Mouse (Mus musculus): Measurements from ENCODE around the gene Ctla2a. TPM values are rescaled to one million over a fixed set of nuclear protein-coding genes. Genes with fewer than 3 reads are reported as not detected.

Gene Ctla2a
- polyA plus RNA-seq, 1 experiment from 2014 or later: 94.8 TPM

DNA sequence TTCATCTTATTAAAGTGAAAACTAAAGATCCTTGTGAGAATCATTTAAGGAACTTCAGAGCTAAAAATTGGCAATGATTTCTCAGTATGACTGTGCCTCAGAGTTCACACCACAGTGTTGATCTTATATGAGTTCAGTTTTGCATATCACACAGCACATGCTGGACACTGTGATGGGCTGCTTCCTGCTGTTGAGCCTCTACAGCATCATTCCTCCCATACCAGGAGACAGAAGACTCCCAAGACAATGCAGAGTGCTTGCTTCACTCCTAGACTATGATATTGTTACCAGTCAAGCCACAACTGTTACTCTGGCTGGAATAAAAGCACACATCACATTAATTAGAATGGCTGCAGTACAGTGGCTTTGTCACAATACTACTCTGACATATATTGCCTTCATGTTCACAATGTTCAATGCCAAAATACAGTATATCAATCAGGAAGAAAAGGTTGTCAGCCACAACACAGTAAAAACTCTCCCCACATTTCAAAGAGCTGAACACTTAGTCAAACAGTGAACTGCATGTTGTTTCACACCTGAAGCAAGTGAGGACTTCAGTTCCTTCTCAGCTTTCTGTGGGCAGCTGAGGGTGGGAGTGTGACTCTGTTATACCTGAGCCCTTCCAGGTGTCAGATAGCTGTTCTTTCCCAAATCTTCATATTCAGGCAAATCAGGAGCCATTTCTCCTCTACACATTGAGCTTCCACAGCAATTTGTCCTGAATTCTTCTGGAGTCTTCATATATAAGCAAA lies 40.8 kb downstream of the Ctla2a start:
- no peaks in the 10 kb centered on the region for H3K4me1 ChIP-seq (replicated peaks; ENCODE audit: control insufficient read depth, insufficient read depth, low read length)
- no peaks in the 10 kb centered on the region for H3K36me3 ChIP-seq (ENCODE audit: control insufficient read depth, insufficient read depth, low read length)
- no peak overlapping the region for H3K9ac ChIP-seq (ENCODE audit: low read length)
- no peak overlapping the region for H3K4me3 ChIP-seq (ENCODE audit: low read length)
- no peaks in the 10 kb centered on the region for H3K27me3 ChIP-seq (ENCODE audit: control insufficient read depth, insufficient read depth, low read depth, low read length)
- no peak for ATAC-seq (ENCODE audit: low read depth)
- H3K9me3 ChIP-seq (ENCODE audit: control insufficient read depth, low read length): no peaks in the 10 kb centered on the region; the same call in 1 of the 2 replicates
- no peak overlapping the region for H3K4me2 ChIP-seq (ENCODE audit: low read depth, low read length)
- no peak overlapping the region for H3K27ac ChIP-seq (ENCODE audit: low read length)

DNA sequence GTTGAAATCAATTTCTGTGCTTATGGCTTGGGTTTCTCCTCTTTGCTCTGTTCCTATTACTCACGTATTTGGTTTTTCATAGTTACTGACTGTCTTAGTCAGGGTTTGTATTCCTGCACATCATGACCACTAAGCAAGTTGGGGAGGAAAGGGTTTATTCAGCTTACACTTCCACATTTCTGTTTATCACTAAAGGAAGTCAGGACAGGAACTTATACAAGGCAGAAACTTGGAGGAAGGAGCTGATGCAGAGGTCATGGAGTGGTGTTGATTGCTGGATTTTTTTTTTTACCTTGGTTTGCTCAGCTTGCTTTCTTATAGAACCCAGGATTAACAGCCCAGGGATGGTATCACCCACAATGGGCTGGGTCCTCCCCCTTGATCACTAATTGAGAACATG lies 44.1 kb downstream of the Ctla2a start:
- 85% methylated on average over 1 of the region's 1 CpGs for WGBS
- no peaks in the 10 kb centered on the region for H3K36me3 ChIP-seq (ENCODE audit: control insufficient read depth, insufficient read depth, low read length)
- no peaks in the 10 kb centered on the region for H3K4me1 ChIP-seq (replicated peaks; ENCODE audit: control insufficient read depth, insufficient read depth, low read length)
- H3K4me3 ChIP-seq (ENCODE audit: low read length): no peak overlapping the region
- no peaks in the 10 kb centered on the region for H3K27me3 ChIP-seq (ENCODE audit: control insufficient read depth, insufficient read depth, low read depth, low read length)
- H3K27ac ChIP-seq (ENCODE audit: low read length): no peak overlapping the region
- H3K9ac ChIP-seq (ENCODE audit: low read length): no peak overlapping the region
- H3K4me2 ChIP-seq (ENCODE audit: low read depth, low read length): no peak overlapping the region
- ATAC-seq (ENCODE audit: low read depth): no peak
- no peaks in the 10 kb centered on the region; the same call in 1 of the 2 replicates for H3K9me3 ChIP-seq (ENCODE audit: control insufficient read depth, low read length)

Other genes with a start within 250 kb of the Ctla2a start
- gene BC051665, start 150.3 kb downstream of the Ctla2a start, polyA plus RNA-seq (2015; fragmentation: Nextera tagmentation; extraction: Ambion mirVana): not detected in 2 replicates
- gene Ctsll3, start 133.8 kb downstream of the Ctla2a start, polyA plus RNA-seq (2015; fragmentation: Nextera tagmentation; extraction: Ambion mirVana): not detected in 2 replicates
- gene 4930486L24Rik, start 72.2 kb downstream of the Ctla2a start, polyA plus RNA-seq (2015; fragmentation: Nextera tagmentation; extraction: Ambion mirVana): not detected in 2 replicates
- gene Gm49392, start 39.7 kb downstream of the Ctla2a start, polyA plus RNA-seq (2015; fragmentation: Nextera tagmentation; extraction: Ambion mirVana): 0.90 and 1.1 TPM in 2 replicates
- 8.9 TPM in 2 replicates for gene Ctla2b, start 39.2 kb downstream of the Ctla2a start, polyA plus RNA-seq (2015; fragmentation: Nextera tagmentation; extraction: Ambion mirVana)
- not detected in 2 replicates for gene Tpbpb, start 31.7 kb downstream of the Ctla2a start, polyA plus RNA-seq (2015; fragmentation: Nextera tagmentation; extraction: Ambion mirVana)
- gene Gm49393, start 1.0 kb downstream of the Ctla2a start, polyA plus RNA-seq (2015; fragmentation: Nextera tagmentation; extraction: Ambion mirVana): 0.55 TPM in 1 of 2 replicates, not detected in the other
- gene Gm49391, start 54 bp downstream of the Ctla2a start, polyA plus RNA-seq (2015; fragmentation: Nextera tagmentation; extraction: Ambion mirVana): 2.4 and 5.5 TPM in 2 replicates
- not detected in 2 replicates for gene Tpbpa, start 5.4 kb upstream of the Ctla2a start, polyA plus RNA-seq (2015; fragmentation: Nextera tagmentation; extraction: Ambion mirVana)
- gene Ctsj, start 69.3 kb upstream of the Ctla2a start, polyA plus RNA-seq (2015; fragmentation: Nextera tagmentation; extraction: Ambion mirVana): not detected in 2 replicates
- not detected in 2 replicates for gene Ctsq, start 104.0 kb upstream of the Ctla2a start, polyA plus RNA-seq (2015; fragmentation: Nextera tagmentation; extraction: Ambion mirVana)
- gene Ctsr, start 227.6 kb upstream of the Ctla2a start, polyA plus RNA-seq (2015; fragmentation: Nextera tagmentation; extraction: Ambion mirVana): not detected in 2 replicates